Mouse (Mus musculus) brain, embryonic 18.5 days (tissue): ENCODE data around the gene Mtif2.

Experiments used
- DNase-seq: peaks from one replicate; pipeline ENCODE4 v3.0.0-alpha.2; 2012; ENCODE audit warnings: low read depth, low spot score

Mtif2 gene

GRCm38 (mm10) chr11:29549425-29549778 is 23.2 kb downstream of the Mtif2 start:
- no peak for DNase-seq

GRCm38 (mm10) chr11:29560452-29560851 is 34.2 kb downstream of the Mtif2 start:
- no peak for DNase-seq

- no peak for DNase-seq
Measured at GRCm38 (mm10) chr11:29560990-29561389, 34.8 kb downstream of the Mtif2 start.

GRCm38 (mm10) chr11:29563406-29563805 is 37.2 kb downstream of the Mtif2 start:
- no peak for DNase-seq

- no peak for DNase-seq
Measured at GRCm38 (mm10) chr11:29571536-29571935, 45.3 kb downstream of the Mtif2 start.

- DNase-seq = no peak
Measured at GRCm38 (mm10) chr11:29572656-29573055, 46.4 kb downstream of the Mtif2 start.

GRCm38 (mm10) chr11:29579610-29580009 is 53.4 kb downstream of the Mtif2 start:
- no peak for DNase-seq
